Mouse (Mus musculus) ovary, adult 18-20 months (tissue): ENCODE data around the gene Elovl2.
A peak's percentile ranks its signal among the peaks of the same experiment; 100 is the strongest.
"Not testable (repeated sequence)": the region's sequence is repeated elsewhere in the genome, so short reads cannot be mapped to it uniquely, and the experiment has no call there.

Experiments used
- DNase-seq: peaks from one replicate; pipeline ENCODE4 v3.0.0; 2022; ENCODE audit warnings: low spot score, mixed read lengths

The Elovl2 gene

DNA sequence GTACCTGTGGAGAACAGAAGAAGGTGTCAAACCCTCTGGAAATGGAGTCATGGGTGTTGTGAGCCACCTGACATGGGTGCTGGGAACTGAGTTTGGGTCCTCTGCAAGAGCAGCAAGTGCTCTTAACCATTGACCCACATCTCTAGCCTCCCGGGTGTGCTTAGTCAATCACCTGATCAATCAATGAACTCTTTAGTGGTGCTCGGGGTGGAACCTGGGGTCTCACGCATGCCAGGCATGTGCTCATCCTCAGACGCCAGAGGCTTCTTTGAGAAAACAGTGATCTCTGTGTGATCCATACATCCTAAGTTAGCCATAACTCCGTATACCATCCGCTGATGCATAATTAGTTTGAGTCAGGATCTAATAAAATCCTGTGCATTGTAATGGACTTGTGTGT is 15.0 kb upstream of the Elovl2 start:
- DNase-seq, result no peak

DNA sequence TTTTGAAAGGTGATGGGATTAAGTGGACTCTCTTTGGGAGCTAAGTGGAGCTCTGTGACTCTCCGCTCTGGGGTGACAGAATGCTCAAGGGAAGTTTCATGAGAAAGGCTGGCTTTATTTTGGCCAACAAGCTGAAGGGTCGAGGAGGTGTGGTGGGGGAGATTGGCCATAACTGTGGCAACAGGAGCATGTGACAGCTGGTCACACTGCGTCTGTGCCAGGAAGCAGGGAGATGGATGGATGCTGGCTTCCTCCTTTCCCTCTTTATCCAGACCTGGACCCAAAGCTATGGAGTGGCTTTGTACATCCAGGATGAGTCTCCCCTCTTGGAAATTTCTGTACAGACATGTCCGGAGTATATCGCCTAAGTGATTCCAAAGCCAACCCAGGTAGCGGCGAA is 13.0 kb upstream of the Elovl2 start:
- no peak for DNase-seq

DNA sequence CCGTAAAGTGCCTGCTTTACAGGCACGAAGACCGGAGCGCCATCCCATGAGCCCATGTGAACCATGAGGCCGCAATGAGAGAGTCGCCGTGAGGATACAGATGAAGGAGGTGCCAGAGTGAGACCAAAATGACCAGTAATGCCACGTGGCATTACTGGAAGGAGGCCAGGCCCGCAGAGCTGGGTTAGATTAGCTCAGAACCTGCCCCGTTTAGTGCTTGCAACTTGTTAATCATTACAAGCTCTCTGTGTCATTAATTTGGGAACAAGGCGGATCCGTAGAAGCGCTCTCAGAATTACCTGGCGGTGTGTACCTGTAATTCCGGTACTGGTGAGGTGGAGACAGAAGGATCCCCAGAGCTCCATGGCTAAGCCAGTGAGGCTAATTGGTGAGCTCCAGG is 12.0 kb upstream of the Elovl2 start:
- DNase-seq, result no peak

GRCm38 (mm10) chr13:41231389-41231983 is 11.3 kb upstream of the Elovl2 start:
- peak; percentile 13 for DNase-seq

DNA sequence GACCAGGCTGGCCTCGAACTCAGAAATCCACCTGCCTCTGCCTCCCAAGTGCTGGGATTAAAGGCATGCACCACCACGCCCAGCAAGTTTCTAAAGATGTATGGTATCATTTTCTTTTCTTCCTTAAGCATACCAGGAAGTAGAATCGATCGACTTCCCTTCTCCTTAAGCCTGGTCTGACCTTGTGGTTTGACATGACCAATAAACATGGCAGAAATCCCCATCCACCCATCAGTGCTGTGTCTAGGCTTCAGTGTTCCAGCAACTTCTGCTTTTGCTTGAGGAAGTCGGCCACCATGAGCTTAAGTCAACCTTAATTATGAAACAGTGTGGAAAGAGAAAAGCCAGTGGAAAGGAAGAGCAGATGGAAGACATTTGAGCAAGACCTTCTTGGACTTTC is 10.1 kb upstream of the Elovl2 start:
- DNase-seq, result no peak

- DNase-seq, result no peak
Observed at GRCm38 (mm10) chr13:41228060-41228459, 7.9 kb upstream of the Elovl2 start.

DNA sequence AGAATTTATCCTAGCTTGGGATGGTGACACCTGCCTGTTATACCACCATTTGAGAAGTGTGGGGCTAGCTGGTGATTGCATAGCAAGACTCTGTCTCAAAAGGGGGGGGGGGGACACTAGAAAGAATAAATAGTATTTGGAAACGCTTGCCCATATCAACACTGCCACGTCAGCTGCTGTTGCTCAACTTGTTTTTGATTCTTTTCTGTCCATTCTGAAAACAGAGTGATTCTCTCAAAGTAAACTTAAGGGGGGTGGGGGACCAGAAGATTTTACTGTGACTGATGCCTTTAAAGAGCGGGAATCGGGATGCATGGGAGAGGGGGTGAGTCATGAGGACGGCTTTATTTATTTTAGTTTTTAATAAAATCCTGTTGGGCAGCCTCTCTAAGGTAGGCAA is 6.3 kb upstream of the Elovl2 start:
- no peak for DNase-seq

- no peak for DNase-seq
Observed at GRCm38 (mm10) chr13:41219687-41220303, 410 bp downstream of the Elovl2 start.

DNA sequence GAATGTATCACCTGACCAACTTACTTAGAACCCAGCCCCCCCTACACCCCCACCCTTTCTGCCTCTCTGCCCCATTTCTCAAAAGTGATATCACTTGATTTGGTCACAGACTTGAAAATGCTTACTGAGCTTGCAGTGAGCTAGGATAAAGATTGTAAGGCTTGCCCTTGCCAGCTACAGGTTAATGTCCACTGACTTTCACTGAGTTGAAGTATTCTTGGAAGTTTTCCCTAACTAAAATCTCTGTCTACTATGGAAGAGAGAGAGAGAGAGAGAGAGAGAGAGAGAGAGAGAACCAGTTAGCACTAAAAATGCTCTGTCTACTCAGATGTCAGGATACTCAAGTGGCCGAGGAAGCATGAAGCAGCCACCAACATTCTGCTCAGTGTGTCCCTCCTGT is 1.1 kb downstream of the Elovl2 start:
- no peak for DNase-seq

GRCm38 (mm10) chr13:41216236-41216635 is 4.0 kb downstream of the Elovl2 start:
- DNase-seq, result no peak

- no peak for DNase-seq
Observed at GRCm38 (mm10) chr13:41215669-41216068, 4.5 kb downstream of the Elovl2 start.

- no peak for DNase-seq
Observed at GRCm38 (mm10) chr13:41212558-41213322, 7.5 kb downstream of the Elovl2 start.

GRCm38 (mm10) chr13:41211276-41211675 is 8.9 kb downstream of the Elovl2 start:
- DNase-seq, result no peak

DNA sequence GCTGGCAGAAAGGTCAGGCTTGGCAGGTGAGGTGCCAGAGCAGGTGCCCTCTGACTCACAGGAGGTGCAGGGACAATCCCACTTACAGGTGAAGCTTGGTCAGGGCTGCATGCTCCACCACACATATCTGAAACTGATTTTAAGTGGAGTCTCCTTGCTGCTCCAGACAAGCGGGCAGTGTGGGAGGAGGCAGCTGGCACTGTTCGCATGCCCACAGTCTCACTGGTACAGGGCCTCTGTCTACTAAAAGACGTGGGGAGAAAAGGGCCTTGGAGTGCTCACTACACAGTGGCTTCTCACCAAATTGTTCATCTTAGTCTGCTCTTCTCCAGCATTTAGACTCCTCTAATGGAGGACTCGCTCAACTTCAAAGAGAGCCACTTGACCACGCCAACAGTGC is 14.0 kb downstream of the Elovl2 start:
- no peak for DNase-seq

DNA sequence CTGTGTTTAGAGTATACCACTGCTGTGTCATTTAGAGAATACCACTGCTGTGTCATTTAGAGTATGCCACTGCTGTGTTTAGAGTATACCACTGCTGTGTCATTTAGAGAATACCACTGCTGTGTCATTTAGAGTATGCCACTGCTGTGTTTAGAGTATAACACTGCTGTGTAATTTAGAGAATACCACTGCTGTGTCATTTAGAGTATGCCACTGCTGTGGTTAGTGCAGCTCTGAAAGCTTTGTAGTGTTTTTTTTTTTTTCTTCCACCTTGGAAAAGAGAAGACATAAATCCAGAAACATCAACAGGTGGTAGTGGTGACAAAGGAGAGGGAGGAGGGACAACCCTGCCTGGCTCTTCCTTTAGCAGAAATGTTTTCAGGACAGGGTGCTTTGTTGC is 14.6 kb downstream of the Elovl2 start:
- DNase-seq, result not testable (repeated sequence)

DNA sequence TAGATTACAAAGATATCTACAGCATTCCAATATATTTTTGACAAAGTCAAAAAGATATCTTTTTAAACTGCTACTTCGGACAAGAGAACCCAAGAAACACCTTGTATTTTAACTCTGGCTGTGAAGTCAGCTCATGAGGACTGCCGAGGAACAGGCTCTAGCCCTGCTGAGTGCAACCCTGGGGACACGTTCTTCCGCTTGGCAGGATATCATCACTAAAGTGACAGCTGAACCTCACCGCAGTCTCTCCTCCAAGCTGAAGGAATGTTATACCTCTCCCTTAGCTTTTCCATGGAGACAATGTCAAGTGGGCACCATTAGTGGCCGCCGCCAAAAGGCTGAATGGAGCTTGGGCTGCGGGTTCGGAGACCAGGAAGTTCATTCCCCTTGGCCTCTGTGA is 16.5 kb downstream of the Elovl2 start:
- DNase-seq, result no peak

- DNase-seq, result no peak
Observed at GRCm38 (mm10) chr13:41203289-41203688, 16.9 kb downstream of the Elovl2 start.

DNA sequence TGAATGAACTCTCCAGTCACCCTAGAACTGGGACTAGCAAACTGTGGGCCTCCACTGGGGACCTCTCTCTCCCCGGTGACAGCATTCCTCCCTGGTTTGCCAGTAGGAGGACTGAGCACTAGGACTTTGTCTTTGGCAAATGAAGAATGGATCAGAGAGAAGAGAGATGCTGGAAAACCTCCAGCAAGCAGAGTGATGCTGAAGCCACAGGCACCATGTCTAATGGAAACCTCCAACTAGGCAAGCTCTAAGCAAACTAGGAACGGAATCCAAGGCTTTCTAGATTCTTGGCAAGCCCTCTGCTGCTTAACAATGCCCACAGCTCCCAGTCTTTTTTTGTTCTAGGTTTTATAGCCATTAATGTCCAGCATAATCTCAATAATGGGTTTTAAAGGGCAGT is 19.3 kb downstream of the Elovl2 start:
- DNase-seq, result no peak

DNA sequence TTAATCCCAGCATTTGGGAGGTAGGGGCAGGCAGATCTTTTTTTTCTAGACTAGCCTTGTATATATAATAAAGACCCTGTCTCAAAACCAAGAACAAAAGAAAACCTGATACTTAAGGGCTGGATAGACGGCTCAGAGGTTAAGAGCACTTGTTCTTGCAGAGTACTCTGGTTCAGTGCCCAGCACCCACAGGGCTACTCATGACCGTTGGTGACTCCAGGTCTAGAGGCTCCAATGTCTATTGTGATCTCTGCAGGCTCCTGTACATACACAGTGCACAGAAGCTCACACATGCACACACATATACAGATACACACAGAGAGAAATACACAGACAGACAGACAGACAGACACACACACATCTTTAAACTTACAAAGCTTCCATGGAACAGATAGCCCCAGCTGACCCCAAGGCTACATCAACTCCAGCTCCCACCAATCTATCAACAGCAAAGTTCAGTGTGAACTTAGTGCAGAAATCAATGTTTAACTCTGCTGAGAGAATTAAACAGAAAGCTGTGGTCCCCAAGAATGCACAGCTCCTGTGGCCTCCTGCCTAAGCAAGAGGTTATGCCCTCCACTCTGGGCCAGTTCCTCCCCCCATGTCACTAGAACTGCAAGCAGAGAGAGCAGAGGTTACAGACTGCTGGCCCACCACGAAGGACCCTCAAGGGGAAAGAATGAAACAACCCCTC is 24.4 kb downstream of the Elovl2 start:
- no peak for DNase-seq

GRCm38 (mm10) chr13:41187886-41188285 is 32.3 kb downstream of the Elovl2 start:
- no peak for DNase-seq

- no peak for DNase-seq
Observed at GRCm38 (mm10) chr13:41158426-41158825, 61.8 kb downstream of the Elovl2 start.

- no peak for DNase-seq
Observed at GRCm38 (mm10) chr13:41153146-41153545, 67.1 kb downstream of the Elovl2 start.

GRCm38 (mm10) chr13:41146271-41146670 is 73.9 kb downstream of the Elovl2 start:
- no peak for DNase-seq
